Mouse (Mus musculus) liver, embryonic 14.5 days (tissue): ENCODE measurements at regions not wholly inside any gene's neighbourhood (a gene's known extent, or its start where the extent isn't known, plus 50 kb on each side); places are given as distances from the start of the nearest gene placed in this dataset.

ENCODE experiments used
- ATAC-seq: fragments of 200-750 bp; cut with Nextera tagmentation; 2 replicates; pipeline ENCODE4 v1.8.0; 2017; ENCODE audit warnings: moderate number of reproducible peaks, mild to moderate bottlenecking, moderate library complexity; ENCODE audit not compliant: insufficient read depth
- DNase-seq, 3 experiments: peaks; one replicate each; pipeline ENCODE4 v3.0.0-alpha.2; 2012 to 2013; ENCODE audit warnings: low read depth in 3 of 3, low spot score in 3 of 3
- H3K27ac ChIP-seq: fragments of 300-500 bp; sonication (generic); 2 replicates; pipeline ENCODE4 v1.5.1; 2014; ENCODE audit warnings: moderate library complexity, mild to moderate bottlenecking, control low read depth, inconsistent platforms
- H3K27me3 ChIP-seq: fragments of 300-500 bp; sonication (generic); 2 replicates; pipeline ENCODE4 v1.6.1; 2014; ENCODE audit warnings: mild to moderate bottlenecking, low read length, moderate library complexity; ENCODE audit not compliant: control insufficient read depth, insufficient read depth
- H3K36me3 ChIP-seq: fragments of 300-500 bp; sonication (generic); replicated peaks from 2 replicates; pipeline ENCODE4 v1.6.1; 2014; ENCODE audit warnings: low read depth; ENCODE audit not compliant: control insufficient read depth, insufficient read depth
- H3K4me1 ChIP-seq, 2 experiments: fragments of 200-500 bp in 1 of 2; fragments of 300-500 bp in 1 of 2; sonication (generic) in 1 of 2; replicated peaks; 2 replicates each; pipeline ENCODE4 v1.6.1; 2012 to 2014; ENCODE audit warnings: antibody characterized with exemption in 1 of 2, inconsistent platforms in 1 of 2, low read length in 1 of 2; ENCODE audit not compliant: control insufficient read depth in 2 of 2, insufficient read depth in 2 of 2
- H3K4me2 ChIP-seq: fragments of 300-500 bp; sonication (generic); 2 replicates; pipeline ENCODE4 v1.6.1; 2014; ENCODE audit warnings: low read depth, mild to moderate bottlenecking, control low read depth, moderate library complexity
- H3K4me3 ChIP-seq, 2 experiments: fragments of 200-500 bp in 1 of 2; fragments of 300-500 bp in 1 of 2; sonication (generic) in 1 of 2; 2 replicates each; pipeline ENCODE4 v1.5.1; 2012 to 2014; ENCODE audit warnings: low read depth in 2 of 2, low read length in 2 of 2, mild to moderate bottlenecking in 2 of 2, control low read depth in 1 of 2, inconsistent platforms in 1 of 2, moderate library complexity in 1 of 2; ENCODE audit not compliant: insufficient read depth in 1 of 2
- H3K9ac ChIP-seq: fragments of 300-500 bp; sonication (generic); replicated peaks from 2 replicates; pipeline ENCODE4 v1.6.1; 2014; ENCODE audit warnings: mild to moderate bottlenecking, control low read depth, moderate library complexity
- H3K9me3 ChIP-seq: fragments of 300-500 bp; sonication (generic); 2 replicates; pipeline ENCODE4 v1.6.1; 2016; ENCODE audit warnings: low read length, mixed read lengths; ENCODE audit not compliant: control insufficient read depth
- CTCF ChIP-seq: IDR thresholded peaks from 2 replicates; pipeline ENCODE4 v1.5.1; 2016; ENCODE audit warnings: antibody characterized with exemption, low read depth, control low read depth
- EP300 ChIP-seq: IDR thresholded peaks from 2 replicates; pipeline ENCODE4 v1.6.1; 2016; ENCODE audit warnings: antibody characterized with exemption, low read depth
- WGBS: fragments of 180-500 bp; shearing (Covaris S2); extraction: QIAGEN DNeasy Blood & Tissue Kit; methylation state at CpG from one replicate; pipeline ENCODE4 v1.1.7; 2014; ENCODE audit not compliant: insufficient replicate concordance; 5-methylcytosine and 5-hydroxymethylcytosine counted together

GRCm38 (mm10) chr9:122064937-122065673 lies 52.0 kb upstream of the Snrk start:
- no peak overlapping the region for H3K4me3 ChIP-seq
- H3K36me3 ChIP-seq, result no peaks in the 10 kb centered on the region
- DNase-seq (no peak), ATAC-seq (peak; percentile 35; the same call in 1 of the 2 replicates)
- no peak overlapping the region for H3K9ac ChIP-seq
- WGBS, result 51% methylated on average over 13 of the region's 13 CpGs
- no peak overlapping the region for H3K27ac ChIP-seq
- no peaks in the 10 kb centered on the region for H3K9me3 ChIP-seq
- no peaks in the 10 kb centered on the region for H3K27me3 ChIP-seq
- no peak overlapping the region for H3K4me2 ChIP-seq
- H3K4me1 ChIP-seq, result no peaks in the 10 kb centered on the region
- no peak for TF ChIP-seq CTCF
- TF ChIP-seq EP300, result no peak

GRCm38 (mm10) chr9:122055820-122056550 lies 59.1 kb upstream of the Pomgnt2 start:
- ATAC-seq (no peak), DNase-seq (no peak)
- Histone ChIP-seq H3K9me3 (no peaks in the 10 kb centered on the region), H3K27ac (no peak overlapping the region), H3K36me3 (no peaks in the 10 kb centered on the region), H3K4me2 (no peak overlapping the region), H3K4me3 (no peak overlapping the region), H3K9ac (no peak overlapping the region), H3K27me3 (no peaks in the 10 kb centered on the region), H3K4me1 (no peaks in the 10 kb centered on the region)
- WGBS, result 49% methylated on average over 5 of the region's 5 CpGs
- no peak for TF ChIP-seq CTCF
- TF ChIP-seq EP300, result no peak

GRCm38 (mm10) chr9:122051716-122052115 lies 54.8 kb upstream of the Pomgnt2 start:
- DNase-seq, result no peak
- WGBS, result 52% methylated on average over 7 of the region's 7 CpGs
- no peak overlapping the region for H3K4me3 ChIP-seq
- H3K27me3 ChIP-seq, result no peaks in the 10 kb centered on the region
- no peaks in the 10 kb centered on the region for H3K36me3 ChIP-seq
- no peak overlapping the region for H3K4me2 ChIP-seq
- ATAC-seq, result no peak
- no peak overlapping the region for H3K9ac ChIP-seq
- H3K9me3 ChIP-seq, result no peaks in the 10 kb centered on the region
- H3K4me1 ChIP-seq, result peaks cover 0 to 4% of the 10 kb centered on the region in 2 experiments; a peak in 2 of 4 replicates
- H3K27ac ChIP-seq, result no peak overlapping the region
- TF ChIP-seq EP300 (no peak), CTCF (no peak)

GRCm38 (mm10) chr9:122051096-122051495 lies 54.2 kb upstream of the Pomgnt2 start:
- H3K9ac ChIP-seq, result no peak overlapping the region
- H3K4me1 ChIP-seq, result peaks cover 0 to 4% of the 10 kb centered on the region in 2 experiments; a peak in 2 of 4 replicates
- 14% methylated on average over 6 of the region's 6 CpGs for WGBS
- no peaks in the 10 kb centered on the region for H3K27me3 ChIP-seq
- H3K9me3 ChIP-seq, result no peaks in the 10 kb centered on the region
- no peak for TF ChIP-seq CTCF
- no peak for TF ChIP-seq EP300
- no peak overlapping the region for H3K27ac ChIP-seq
- no peaks in the 10 kb centered on the region for H3K36me3 ChIP-seq
- H3K4me3 ChIP-seq, result no peak overlapping the region
- no peak for DNase-seq
- no peak for ATAC-seq
- H3K4me2 ChIP-seq, result no peak overlapping the region

GRCm38 (mm10) chr9:122048999-122049398 lies 52.1 kb upstream of the Pomgnt2 start:
- Histone ChIP-seq H3K4me2 (no peak overlapping the region), H3K27me3 (no peaks in the 10 kb centered on the region), H3K4me1 (peaks cover 0 to 4% of the 10 kb centered on the region in 2 experiments; a peak in 2 of 4 replicates), H3K27ac (no peak overlapping the region), H3K9ac (no peak overlapping the region), H3K9me3 (no peaks in the 10 kb centered on the region), H3K4me3 (no peak overlapping the region), H3K36me3 (no peaks in the 10 kb centered on the region)
- no peak for ATAC-seq
- TF ChIP-seq EP300, result no peak
- TF ChIP-seq CTCF, result no peak
- no peak for DNase-seq
- 26% methylated on average over 5 of the region's 5 CpGs for WGBS
